Mouse (Mus musculus) C2C12 (cell line): ENCODE data around the gene Gm44511.

Source experiments
- CEBPB ChIP-seq: IDR thresholded peaks from one replicate; pipeline ENCODE4 v1.6.1; 2011; ENCODE audit warnings: low read depth, mild to moderate bottlenecking, control low read depth, moderate library complexity
- CTCF ChIP-seq: IDR thresholded peaks from one replicate; pipeline ENCODE4 v1.5.1; 2011; ENCODE audit not compliant: control insufficient read depth, insufficient read depth, insufficient read length
- MAX ChIP-seq: IDR thresholded peaks from one replicate; pipeline ENCODE4 v1.6.1; 2011; ENCODE audit warnings: mild to moderate bottlenecking, control low read depth
- USF1 ChIP-seq: IDR thresholded peaks from one replicate; pipeline ENCODE4 v1.6.1; 2011; ENCODE audit warnings: low read depth, mild to moderate bottlenecking, control low read depth, moderate library complexity

- TF ChIP-seq CTCF (peak; percentile 83), MAX (no peak), USF1 (no peak), CEBPB (no peak)
Measured at GRCm38 (mm10) chr6:128845319-128845979, 19.3 kb upstream of the Gm44511 start.
